Mouse (Mus musculus) midbrain, embryonic 11.5 days (tissue): ENCODE data around the gene Kif12. TPM values are rescaled to one million over a fixed set of nuclear protein-coding genes. Genes with fewer than 3 reads are reported as not detected.
A peak's percentile ranks its signal among the peaks of the same experiment; 100 is the strongest.

Source experiments
- ATAC-seq: fragments of 200-750 bp; cut with Nextera tagmentation; 2 replicates; pipeline ENCODE4 v1.8.0; 2017; ENCODE audit warnings: moderate TSS enrichment, moderate library complexity; ENCODE audit not compliant: low FRiP score
- DNase-seq: peaks from one replicate; pipeline ENCODE4 v3.0.0; 2015; ENCODE audit warnings: low spot score; ENCODE audit errors: missing footprints
- H3K27ac ChIP-seq: fragments of 300-500 bp; sonication (generic); 2 replicates; pipeline ENCODE4 v1.5.1; 2014; ENCODE audit warnings: low read depth, low read length
- H3K27me3 ChIP-seq: fragments of 300-500 bp; sonication (generic); 2 replicates; pipeline ENCODE4 v1.6.1; 2014; ENCODE audit warnings: mild to moderate bottlenecking, low read length, moderate library complexity, mixed read lengths; ENCODE audit not compliant: control insufficient read depth, insufficient read depth
- H3K36me3 ChIP-seq: fragments of 300-500 bp; sonication (generic); 2 replicates; pipeline ENCODE4 v1.6.1; 2014; ENCODE audit warnings: mild to moderate bottlenecking, low read length, moderate library complexity, mixed read lengths; ENCODE audit not compliant: control insufficient read depth, insufficient read depth
- H3K4me1 ChIP-seq: fragments of 300-500 bp; sonication (generic); 2 replicates; pipeline ENCODE4 v1.6.1; 2014; ENCODE audit warnings: low read length; ENCODE audit not compliant: control insufficient read depth, insufficient read depth
- H3K4me2 ChIP-seq: fragments of 300-500 bp; sonication (generic); 2 replicates; pipeline ENCODE4 v1.6.1; 2014; ENCODE audit warnings: mild to moderate bottlenecking, moderate library complexity
- H3K4me3 ChIP-seq: fragments of 300-500 bp; sonication (generic); 2 replicates; pipeline ENCODE4 v1.5.1; 2014; ENCODE audit warnings: low read depth, low read length
- H3K9ac ChIP-seq: fragments of 300-500 bp; sonication (generic); 2 replicates; pipeline ENCODE4 v1.6.1; 2014; ENCODE audit warnings: low read length
- H3K9me3 ChIP-seq: fragments of 300-500 bp; sonication (generic); 2 replicates; pipeline ENCODE4 v1.6.1; 2016; ENCODE audit warnings: low read length; ENCODE audit not compliant: control insufficient read depth
- WGBS: fragments of 180-500 bp; shearing (Covaris S2); extraction: QIAGEN DNeasy Blood & Tissue Kit; methylation state at CpG from one replicate; pipeline ENCODE4 v1.1.7; 2014; 5-methylcytosine and 5-hydroxymethylcytosine counted together
- polyA plus RNA-seq: library from polyadenylated mRNA; unstranded; fragments of >200 nt; fragmentation: Nextera tagmentation; extraction: Ambion mirVana; gene quantifications from 2 replicates; pipeline ENCODE4 v1.2.1, GENCODE M21; 2014

Gene Kif12
- polyA plus RNA-seq, 1 experiment from 2014 or later: not detected

DNA sequence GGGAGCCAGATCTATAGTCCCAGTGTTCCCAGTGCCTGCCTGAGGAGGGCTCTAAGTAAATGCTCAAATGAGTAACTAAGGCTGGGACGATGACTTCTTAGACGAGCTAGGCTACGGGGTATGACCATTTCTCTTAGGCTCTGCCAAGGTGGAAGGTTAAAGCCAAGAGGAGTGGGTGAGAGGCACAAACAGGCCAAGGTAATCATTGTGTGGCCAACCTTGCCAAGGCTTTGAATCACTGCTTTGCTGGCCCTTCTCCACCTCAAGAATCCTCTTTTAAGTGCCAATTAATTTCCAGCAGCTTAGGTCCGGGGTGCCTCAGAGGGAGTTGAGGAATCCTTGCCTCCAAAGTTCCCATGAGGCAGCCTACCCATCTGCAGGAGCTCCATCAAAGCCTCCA lies 1.9 kb downstream of the Kif12 start:
- Histone ChIP-seq H3K4me1 (no peaks in the 10 kb centered on the region), H3K9ac (no peak overlapping the region), H3K4me2 (no peak overlapping the region), H3K27ac (no peak overlapping the region), H3K4me3 (no peak overlapping the region), H3K36me3 (no peaks in the 10 kb centered on the region), H3K27me3 (no peaks in the 10 kb centered on the region), H3K9me3 (no peaks in the 10 kb centered on the region)
- WGBS: 86% methylated on average over 4 of the region's 4 CpGs
- ATAC-seq: no peak
- DNase-seq: no peak

DNA sequence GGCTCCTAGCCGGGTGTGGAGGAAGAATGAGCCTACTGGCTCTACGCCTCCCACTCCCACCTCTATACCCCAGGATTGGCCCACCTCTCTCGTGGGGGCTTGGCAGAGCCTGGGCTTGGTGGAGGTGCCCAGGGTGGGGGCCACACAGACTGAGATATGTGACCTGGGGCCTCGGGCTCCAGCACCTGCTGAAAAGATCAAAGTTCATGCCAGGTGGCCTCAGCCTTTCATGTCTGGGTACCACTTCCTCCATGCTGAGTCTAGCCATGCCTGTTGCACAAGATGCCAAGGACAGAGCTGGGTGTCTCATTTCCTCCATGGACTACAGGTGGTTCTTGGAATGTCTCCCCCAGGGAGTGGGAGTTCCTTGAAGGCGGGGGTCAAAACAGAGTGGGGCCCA lies 5.6 kb downstream of the Kif12 start:
- DNase-seq (no peak), ATAC-seq (no peak)
- H3K27ac ChIP-seq: no peak overlapping the region
- 89% methylated on average over 5 of the region's 5 CpGs for WGBS
- H3K4me1 ChIP-seq: no peaks in the 10 kb centered on the region
- no peaks in the 10 kb centered on the region for H3K9me3 ChIP-seq
- H3K9ac ChIP-seq: no peak overlapping the region
- no peak overlapping the region for H3K4me3 ChIP-seq
- H3K4me2 ChIP-seq: no peak overlapping the region
- no peaks in the 10 kb centered on the region for H3K27me3 ChIP-seq
- no peaks in the 10 kb centered on the region for H3K36me3 ChIP-seq

DNA sequence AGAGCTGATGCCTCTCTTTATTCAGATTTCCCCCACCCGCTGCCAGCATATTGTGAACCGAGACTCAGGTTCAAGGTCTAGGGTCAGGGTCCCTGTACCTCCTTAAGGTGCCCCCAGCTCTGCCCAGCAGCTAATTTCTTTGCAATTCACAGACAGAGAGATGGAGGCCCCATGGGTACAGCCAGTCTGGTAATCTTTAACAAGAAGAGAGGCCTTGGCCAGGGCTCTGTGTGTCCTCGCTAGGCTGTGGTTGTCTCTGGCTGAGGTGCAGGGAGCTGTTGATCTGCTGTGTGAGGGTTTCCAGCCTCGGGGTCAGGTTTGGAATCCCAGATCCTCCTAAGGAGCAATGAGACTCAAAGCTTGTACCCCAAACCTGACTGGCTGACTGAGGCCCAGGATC lies 6.3 kb downstream of the Kif12 start:
- Histone ChIP-seq H3K27ac (no peak overlapping the region), H3K4me3 (no peak overlapping the region), H3K9ac (no peak overlapping the region), H3K4me2 (no peak overlapping the region), H3K4me1 (no peaks in the 10 kb centered on the region), H3K27me3 (no peaks in the 10 kb centered on the region), H3K36me3 (no peaks in the 10 kb centered on the region), H3K9me3 (no peaks in the 10 kb centered on the region)
- ATAC-seq (no peak), DNase-seq (no peak)
- WGBS: 90% methylated on average over 4 of the region's 4 CpGs

DNA sequence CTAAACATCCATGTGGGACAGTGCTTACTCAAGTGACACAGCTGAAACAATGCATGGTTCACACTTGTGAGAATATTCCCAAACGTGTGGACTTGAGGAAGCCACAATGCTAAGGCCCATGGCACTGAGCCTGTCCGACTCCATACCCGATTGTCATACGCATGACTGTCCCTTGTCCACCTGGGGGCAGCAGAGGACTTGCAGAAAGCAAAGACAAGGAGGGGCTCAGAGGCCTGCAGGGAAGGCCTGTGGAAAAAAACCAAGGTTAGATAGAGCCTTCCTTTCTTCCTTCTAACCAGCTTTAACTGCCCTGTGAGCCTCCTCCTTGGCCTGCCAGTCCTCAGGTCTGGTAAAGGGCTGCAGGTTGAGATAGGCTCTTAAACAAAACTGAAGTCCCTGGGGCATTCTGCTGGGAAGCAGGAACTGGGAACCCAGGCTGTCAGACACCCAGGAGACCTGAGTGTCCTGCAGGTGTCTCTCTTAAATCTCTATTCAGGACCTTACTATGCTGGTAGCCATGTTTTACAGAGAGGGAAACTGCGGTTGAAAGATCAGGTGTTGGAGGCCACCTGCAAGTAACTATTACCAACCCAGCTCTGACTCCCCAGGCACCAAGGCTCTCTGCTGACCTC lies 12.9 kb downstream of the Kif12 start:
- H3K27ac ChIP-seq: no peak overlapping the region
- ATAC-seq: peak; percentile 92
- WGBS: 18% methylated on average over 5 of the region's 5 CpGs

DNA sequence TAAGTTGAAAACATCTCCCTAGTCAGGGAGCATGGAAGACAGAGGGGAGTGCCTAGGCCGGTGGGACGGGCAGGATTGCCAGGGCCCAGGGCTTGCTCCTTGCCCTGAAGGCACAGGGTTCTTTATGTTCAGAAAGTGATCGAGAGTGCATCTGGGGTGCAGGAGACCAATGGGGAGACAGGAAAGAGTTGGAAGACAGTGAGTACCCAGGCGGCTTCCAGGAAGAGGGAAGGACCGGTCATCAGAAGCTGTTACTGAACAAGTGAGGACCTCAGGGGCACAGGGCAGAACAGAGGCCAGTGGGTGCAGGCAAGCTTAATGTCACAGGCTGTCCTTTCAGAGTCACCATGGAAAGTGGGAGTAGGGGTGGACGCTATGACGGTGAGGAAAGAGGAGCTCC lies 13.7 kb downstream of the Kif12 start:
- DNase-seq (no peak), ATAC-seq (peak; percentile 10; the same call in 1 of the 2 replicates)
- no peak overlapping the region for H3K27ac ChIP-seq
- no peaks in the 10 kb centered on the region for H3K27me3 ChIP-seq
- no peak overlapping the region for H3K4me3 ChIP-seq
- 93% methylated on average over 7 of the region's 7 CpGs for WGBS
- no peaks in the 10 kb centered on the region for H3K36me3 ChIP-seq
- no peaks in the 10 kb centered on the region for H3K4me1 ChIP-seq
- H3K9ac ChIP-seq: no peak overlapping the region
- H3K9me3 ChIP-seq: no peaks in the 10 kb centered on the region
- no peak overlapping the region for H3K4me2 ChIP-seq

More for the DNA sequence above, 12.9 kb downstream of the Kif12 start:
- H3K27me3 ChIP-seq: no peaks in the 10 kb centered on the region
- H3K4me3 ChIP-seq: no peak overlapping the region
- H3K9ac ChIP-seq: no peak overlapping the region
- H3K4me2 ChIP-seq: no peak overlapping the region
- DNase-seq: peak; percentile 92
- no peaks in the 10 kb centered on the region for H3K4me1 ChIP-seq
- H3K9me3 ChIP-seq: no peaks in the 10 kb centered on the region
- H3K36me3 ChIP-seq: no peaks in the 10 kb centered on the region

DNA sequence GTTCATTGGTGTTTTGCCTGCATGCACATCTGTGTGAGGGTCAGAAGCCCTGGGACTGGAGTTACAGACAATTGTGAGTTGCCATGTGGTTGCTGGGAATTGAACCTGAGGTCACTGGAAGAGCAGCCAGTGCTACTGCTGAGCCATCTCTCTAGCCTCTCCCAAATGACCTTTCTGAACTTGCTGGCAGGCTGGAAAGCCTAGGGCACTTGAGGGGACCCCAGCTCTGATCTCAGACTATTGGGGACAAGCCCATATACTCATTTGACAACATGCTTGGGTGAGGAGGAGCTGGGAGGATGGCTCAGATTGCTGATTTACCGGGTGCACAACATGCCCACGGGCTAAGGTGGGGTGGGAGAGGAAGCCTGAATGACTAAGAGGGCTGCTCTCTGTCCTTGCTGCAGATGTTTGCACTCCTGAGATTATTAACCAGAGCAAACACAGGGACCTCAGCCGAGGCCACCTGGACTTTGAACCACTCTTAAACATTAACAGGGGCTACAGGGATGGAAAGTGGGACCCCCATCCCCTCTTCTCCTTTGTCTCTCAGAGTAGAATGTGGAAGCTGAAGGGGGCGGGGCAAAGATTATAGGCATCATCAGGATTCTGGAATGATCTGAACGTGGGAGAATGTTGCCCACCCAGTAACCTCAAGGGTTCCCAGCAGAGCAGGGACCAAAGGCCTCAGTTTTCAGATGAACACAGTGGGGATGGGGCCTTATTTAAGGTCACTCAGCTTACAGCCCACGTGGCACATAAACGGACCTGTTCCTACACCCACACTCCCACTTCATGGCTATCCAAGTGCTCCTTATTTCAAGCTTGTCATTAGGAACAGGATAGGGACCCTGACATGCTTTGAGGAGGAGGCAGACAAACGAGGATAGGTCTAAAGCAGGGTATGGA lies 15.0 kb downstream of the Kif12 start:
- Histone ChIP-seq H3K27ac (no peak overlapping the region), H3K9me3 (no peaks in the 10 kb centered on the region), H3K9ac (no peak overlapping the region), H3K4me2 (no peak overlapping the region), H3K36me3 (no peaks in the 10 kb centered on the region), H3K27me3 (no peaks in the 10 kb centered on the region), H3K4me1 (no peaks in the 10 kb centered on the region), H3K4me3 (no peak overlapping the region)
- ATAC-seq (no peak), DNase-seq (no peak)
- WGBS: 70% methylated on average over 8 of the region's 8 CpGs

DNA sequence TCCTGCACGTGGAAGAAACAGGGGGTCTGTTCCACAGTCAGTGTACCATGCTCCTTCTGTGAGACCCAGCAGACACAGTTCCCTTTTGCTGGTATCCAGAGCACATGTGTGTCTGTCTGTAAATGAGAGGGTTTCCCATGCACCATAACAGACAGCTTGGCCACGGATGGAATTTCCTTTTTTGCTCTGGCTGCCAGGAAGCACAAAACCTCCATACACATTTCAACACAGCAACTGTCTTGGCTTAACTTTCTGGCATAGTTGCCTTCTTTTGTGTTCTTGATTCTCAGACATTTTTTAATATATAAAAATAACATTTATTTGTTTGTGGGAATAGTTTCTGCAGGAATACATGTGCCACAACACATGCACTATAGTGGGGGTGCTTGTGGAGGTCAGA lies 16.3 kb downstream of the Kif12 start:
- WGBS: 76% methylated on average over 2 of the region's 2 CpGs
- no peak overlapping the region for H3K27ac ChIP-seq
- no peak for ATAC-seq

DNA sequence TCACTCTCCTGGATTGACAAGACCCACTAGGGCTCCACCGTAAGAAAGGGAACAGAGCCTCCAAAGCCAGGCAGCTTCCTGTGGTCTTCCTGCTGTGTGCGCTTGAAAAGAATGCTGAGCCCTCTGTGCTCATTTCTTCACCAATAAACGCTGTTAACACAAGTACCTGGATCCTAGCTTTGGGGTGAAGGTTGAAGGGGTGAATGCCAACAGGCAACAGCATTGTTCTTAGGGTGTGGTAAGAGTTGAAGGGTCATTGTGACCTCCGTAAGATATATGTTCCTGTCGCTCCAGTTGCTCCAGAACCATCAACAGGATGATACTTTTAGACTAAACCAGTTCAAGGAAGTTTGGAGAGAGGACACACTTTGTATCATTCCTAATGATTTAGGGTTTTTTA lies 17.2 kb downstream of the Kif12 start, which contains the start of gene Ambp:
Ambp (minus strand) TSS at position 101 of the 400 bp plus-strand sequence.
- Histone ChIP-seq H3K4me3 (no peak within 1 kb of the TSS), H3K27me3 (no peaks in the 10 kb centered on the region), H3K9ac (no peak within 1 kb of the TSS), H3K36me3 (no peaks in the 10 kb centered on the region), H3K4me1 (no peaks in the 10 kb centered on the region), H3K9me3 (no peaks in the 10 kb centered on the region), H3K4me2 (no peak within 1 kb of the TSS), H3K27ac (no peak within 1 kb of the TSS)
- ATAC-seq (no peak), DNase-seq (no peak)
- WGBS: 66% methylated on average over 5 of the region's 5 CpGs

More for the DNA sequence above, 16.3 kb downstream of the Kif12 start:
- DNase-seq: no peak
- no peak overlapping the region for H3K4me2 ChIP-seq
- H3K4me1 ChIP-seq: no peaks in the 10 kb centered on the region
- no peaks in the 10 kb centered on the region for H3K27me3 ChIP-seq
- no peaks in the 10 kb centered on the region for H3K9me3 ChIP-seq
- no peaks in the 10 kb centered on the region for H3K36me3 ChIP-seq
- no peak overlapping the region for H3K9ac ChIP-seq
- no peak overlapping the region for H3K4me3 ChIP-seq

DNA sequence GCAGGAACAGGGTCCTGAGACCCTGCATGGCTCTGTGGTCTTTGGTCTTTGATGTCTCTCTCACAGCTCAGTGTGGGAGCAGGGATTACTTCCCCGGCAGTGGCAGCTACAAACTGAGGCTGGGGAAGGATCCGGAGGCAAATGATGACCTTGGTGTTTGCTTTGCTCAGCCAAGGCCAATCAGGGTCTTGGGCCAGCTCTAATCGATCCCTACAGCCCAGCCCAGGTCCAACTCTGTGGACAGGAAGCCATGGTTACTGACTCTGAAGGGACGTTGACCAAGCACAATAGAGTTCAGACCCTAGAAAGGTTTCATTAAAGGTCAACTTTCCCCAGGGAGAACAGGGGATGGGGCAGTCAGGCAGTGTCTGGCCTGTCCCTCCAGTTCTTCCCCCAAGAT lies 17.9 kb downstream of the Kif12 start:
- 54% methylated on average over 4 of the region's 4 CpGs for WGBS
- H3K9ac ChIP-seq: no peak overlapping the region
- ATAC-seq (no peak), DNase-seq (no peak)
- H3K4me1 ChIP-seq: no peaks in the 10 kb centered on the region
- no peaks in the 10 kb centered on the region for H3K9me3 ChIP-seq
- H3K36me3 ChIP-seq: no peaks in the 10 kb centered on the region
- H3K27ac ChIP-seq: no peak overlapping the region
- no peaks in the 10 kb centered on the region for H3K27me3 ChIP-seq
- H3K4me3 ChIP-seq: no peak overlapping the region
- H3K4me2 ChIP-seq: no peak overlapping the region
